Mouse (Mus musculus): ENCODE measurements around the gene Endog.
A peak's percentile ranks its signal among the peaks of the same experiment; 100 is the strongest.
"Not testable (repeated sequence)": the region's sequence is repeated elsewhere in the genome, so short reads cannot be mapped to it uniquely, and the experiment has no call there.

Gene Endog

GRCm38 (mm10) chr2:30166677-30167076 is 4.6 kb upstream of the Endog start:
- DNase-seq (ENCODE audit: low read depth, low spot score) = no peak

GRCm38 (mm10) chr2:30171997-30172382 is 697 bp downstream of the Endog start:
- no peak for DNase-seq (ENCODE audit: low read depth, low spot score)

GRCm38 (mm10) chr2:30173541-30174240 is 2.4 kb downstream of the Endog start:
- DNase-seq (ENCODE audit: low read depth, low spot score) = no peak

GRCm38 (mm10) chr2:30175897-30176296 is 4.6 kb downstream of the Endog start:
- no peak for DNase-seq (ENCODE audit: low read depth, low spot score)

- DNase-seq (ENCODE audit: low read depth, low spot score) = no peak
Observed at GRCm38 (mm10) chr2:30176561-30176960, 5.3 kb downstream of the Endog start.

GRCm38 (mm10) chr2:30177700-30178675 is 6.7 kb downstream of the Endog start, which contains the start of gene Spout1:
Gene Spout1, minus strand, starts transcription at chr2:30178459.
- DNase-seq (ENCODE audit: low read depth, low spot score) = peak; percentile 82

GRCm38 (mm10) chr2:30178711-30179110 is 7.4 kb downstream of the Endog start:
- DNase-seq (ENCODE audit: low read depth, low spot score) = not testable (repeated sequence)

GRCm38 (mm10) chr2:30182424-30182823 is 11.1 kb downstream of the Endog start:
- DNase-seq (ENCODE audit: low read depth, low spot score) = no peak

- DNase-seq (ENCODE audit: low read depth, low spot score) = no peak
Observed at GRCm38 (mm10) chr2:30183721-30184120, 12.4 kb downstream of the Endog start.

GRCm38 (mm10) chr2:30185276-30185675 is 14.0 kb downstream of the Endog start:
- peak; percentile 40 for DNase-seq (ENCODE audit: low read depth, low spot score)

GRCm38 (mm10) chr2:30185681-30186080 is 14.4 kb downstream of the Endog start:
- DNase-seq (ENCODE audit: low read depth, low spot score) = no peak

- no peak for DNase-seq (ENCODE audit: low read depth, low spot score)
Observed at GRCm38 (mm10) chr2:30191790-30192580, 20.7 kb downstream of the Endog start.

- DNase-seq (ENCODE audit: low read depth, low spot score) = no peak
Observed at GRCm38 (mm10) chr2:30194656-30195055, 23.4 kb downstream of the Endog start.

- no peak for DNase-seq (ENCODE audit: low read depth, low spot score)
Observed at GRCm38 (mm10) chr2:30198021-30198420, 26.7 kb downstream of the Endog start.

GRCm38 (mm10) chr2:30199984-30200383 is 28.7 kb downstream of the Endog start:
- DNase-seq (ENCODE audit: low read depth, low spot score) = no peak

GRCm38 (mm10) chr2:30200388-30200925 is 29.2 kb downstream of the Endog start:
- no peak for DNase-seq (ENCODE audit: low read depth, low spot score)

GRCm38 (mm10) chr2:30203439-30203838 is 32.1 kb downstream of the Endog start:
- peak; percentile 55 for DNase-seq (ENCODE audit: low read depth, low spot score)

GRCm38 (mm10) chr2:30205255-30205628 is 33.9 kb downstream of the Endog start:
- peak; percentile 11 for DNase-seq (ENCODE audit: low read depth, low spot score)

GRCm38 (mm10) chr2:30205629-30206357 is 34.5 kb downstream of the Endog start, which contains the start of gene Kyat1:
Gene Kyat1, minus strand, starts transcription at chr2:30205847.
- peak; percentile 80 for DNase-seq (ENCODE audit: low read depth, low spot score)

- DNase-seq (ENCODE audit: low read depth, low spot score) = no peak
Observed at GRCm38 (mm10) chr2:30207401-30207800, 36.1 kb downstream of the Endog start.

GRCm38 (mm10) chr2:30207886-30208285 is 36.6 kb downstream of the Endog start:
- DNase-seq (ENCODE audit: low read depth, low spot score) = no peak

Data from c-Kit-negative CD71-positive TER-119-positive erythroid progenitor cells, embryonic 14.5 days (primary cell).